Mouse (Mus musculus) embryonic facial prominence, embryonic 11.5 days (tissue): ENCODE data around the gene Pnrc1. TPM values are rescaled to one million over a fixed set of nuclear protein-coding genes. Genes with fewer than 3 reads are reported as not detected.
"Not testable (repeated sequence)": the region's sequence is repeated elsewhere in the genome, so short reads cannot be mapped to it uniquely, and the experiment has no call there.

Experiments
- ATAC-seq: fragments of 200-750 bp; cut with Nextera tagmentation; replicated peaks from 2 replicates; pipeline ENCODE4 v1.8.0; 2017; ENCODE audit warnings: low read depth; ENCODE audit not compliant: insufficient number of reproducible peaks, low FRiP score, low TSS enrichment
- DNase-seq: peaks from one replicate; pipeline ENCODE4 v3.0.0-alpha.2; 2015; ENCODE audit warnings: low spot score
- H3K27ac ChIP-seq: fragments of 300-500 bp; sonication (generic); replicated peaks from 2 replicates; pipeline ENCODE4 v1.5.1; 2014; ENCODE audit warnings: mild to moderate bottlenecking, low read depth, low read length, control low read depth
- H3K27me3 ChIP-seq: fragments of 300-500 bp; sonication (generic); 2 replicates; pipeline ENCODE4 v1.6.1; 2014; ENCODE audit warnings: mild to moderate bottlenecking, low read length, moderate library complexity, mixed read lengths; ENCODE audit not compliant: control insufficient read depth, insufficient read depth
- H3K36me3 ChIP-seq: fragments of 300-500 bp; sonication (generic); replicated peaks from 2 replicates; pipeline ENCODE4 v1.6.1; 2014; ENCODE audit warnings: low read depth, mild to moderate bottlenecking, low read length, moderate library complexity, mixed read lengths; ENCODE audit not compliant: control insufficient read depth, insufficient read depth
- H3K4me1 ChIP-seq: fragments of 300-500 bp; sonication (generic); 2 replicates; pipeline ENCODE4 v1.6.1; 2014; ENCODE audit warnings: low read length, mixed read lengths; ENCODE audit not compliant: control insufficient read depth, insufficient read depth
- H3K4me2 ChIP-seq: fragments of 300-500 bp; sonication (generic); 2 replicates; pipeline ENCODE4 v1.6.1; 2014; ENCODE audit warnings: low read depth, mild to moderate bottlenecking, control low read depth, low read length, moderate library complexity
- H3K4me3 ChIP-seq: fragments of 300-500 bp; sonication (generic); 2 replicates; pipeline ENCODE4 v1.5.1; 2014; ENCODE audit warnings: low read depth, low read length, control low read depth
- H3K9ac ChIP-seq: fragments of 300-500 bp; sonication (generic); replicated peaks from 2 replicates; pipeline ENCODE4 v1.6.1; 2014; ENCODE audit warnings: mild to moderate bottlenecking, control low read depth, low read length
- H3K9me3 ChIP-seq: fragments of 300-500 bp; sonication (generic); replicated peaks from 2 replicates; pipeline ENCODE4 v1.6.1; 2016; ENCODE audit warnings: mild to moderate bottlenecking, low read length, inconsistent platforms, mixed read lengths; ENCODE audit not compliant: control insufficient read depth
- WGBS: fragments of 180-500 bp; shearing (Covaris S2); extraction: QIAGEN DNeasy Blood & Tissue Kit; methylation state at CpG from one replicate; pipeline ENCODE4 v1.1.7; 2014; 5-methylcytosine and 5-hydroxymethylcytosine counted together
- polyA plus RNA-seq: library from polyadenylated mRNA; unstranded; fragments of >200 nt; fragmentation: Nextera tagmentation; extraction: Ambion mirVana; gene quantifications from 2 replicates; pipeline ENCODE4 v1.2.1, GENCODE M21; 2014

Gene Pnrc1
- polyA plus RNA-seq, 1 experiment from 2014 or later, result 115 TPM

GRCm38 (mm10) chr4:33309764-33310757 lies 20.1 kb upstream of the Pnrc1 start, which contains the start of gene Rngtt:
Rngtt (plus strand) TSS chr4:33310311.
- H3K27ac ChIP-seq, result peak within 1 kb of the TSS; percentile 47

GRCm38 (mm10) chr4:33307146-33307545 lies 17.2 kb upstream of the Pnrc1 start:
- H3K4me3 ChIP-seq, result no peak overlapping the region
- no peak overlapping the region for H3K27ac ChIP-seq
- WGBS, result 68% methylated on average over 4 of the region's 4 CpGs
- no peaks in the 10 kb centered on the region for H3K36me3 ChIP-seq
- ATAC-seq, result no peak
- H3K9me3 ChIP-seq, result no peaks in the 10 kb centered on the region
- no peak overlapping the region for H3K4me2 ChIP-seq
- DNase-seq, result no peak
- H3K9ac ChIP-seq, result no peak overlapping the region
- H3K4me1 ChIP-seq, result no peaks in the 10 kb centered on the region
- H3K27me3 ChIP-seq, result no peaks in the 10 kb centered on the region

More at GRCm38 (mm10) chr4:33309764-33310757, 20.1 kb upstream of the Pnrc1 start, which contains the start of gene Rngtt:
- DNase-seq (peak; percentile 99), ATAC-seq (peak; percentile 88)
- Histone ChIP-seq H3K4me2 (peak within 1 kb of the TSS; percentile 66), H3K27me3 (no peaks in the 10 kb centered on the region), H3K36me3 (no peaks in the 10 kb centered on the region), H3K9me3 (no peaks in the 10 kb centered on the region), H3K4me1 (no peaks in the 10 kb centered on the region), H3K4me3 (peak within 1 kb of the TSS; percentile 74), H3K9ac (peak within 1 kb of the TSS; percentile 74)
- 3% methylated on average over 58 of the region's 60 CpGs for WGBS

- WGBS, result 100% methylated on average over 1 of the region's 1 CpGs
- Histone ChIP-seq H3K9me3 (no peaks in the 10 kb centered on the region), H3K4me1 (no peaks in the 10 kb centered on the region), H3K36me3 (no peaks in the 10 kb centered on the region), H3K4me3 (no peak overlapping the region), H3K9ac (no peak overlapping the region), H3K4me2 (no peak overlapping the region), H3K27ac (no peak overlapping the region), H3K27me3 (no peaks in the 10 kb centered on the region)
- ATAC-seq (no peak), DNase-seq (no peak)
These were observed 13.1 kb upstream of the Pnrc1 start for GRCm38 (mm10) chr4:33303057-33303456.

- ATAC-seq, H3K27ac ChIP-seq, H3K36me3 ChIP-seq, H3K9me3 ChIP-seq, H3K27me3 ChIP-seq, H3K9ac ChIP-seq, H3K4me1 ChIP-seq, H3K4me2 ChIP-seq, DNase-seq, H3K4me3 ChIP-seq: not testable (repeated sequence)
- 82% methylated on average over 6 of the region's 6 CpGs for WGBS
These were observed 11.1 kb upstream of the Pnrc1 start for GRCm38 (mm10) chr4:33300891-33301665.

GRCm38 (mm10) chr4:33292409-33293370 lies 2.7 kb upstream of the Pnrc1 start:
- 24% methylated on average over 16 of the region's 16 CpGs for WGBS
- no peaks in the 10 kb centered on the region for H3K36me3 ChIP-seq
- H3K4me1 ChIP-seq, result no peaks in the 10 kb centered on the region
- peak; percentile 89 for DNase-seq
- no peak overlapping the region for H3K4me3 ChIP-seq
- H3K27ac ChIP-seq, result no peak overlapping the region
- no peaks in the 10 kb centered on the region for H3K9me3 ChIP-seq
- no peak overlapping the region for H3K4me2 ChIP-seq
- H3K27me3 ChIP-seq, result no peaks in the 10 kb centered on the region
- no peak overlapping the region for H3K9ac ChIP-seq
- no peak for ATAC-seq

- no peak overlapping the region for H3K27ac ChIP-seq
- H3K9ac ChIP-seq, result no peak overlapping the region
- H3K4me1 ChIP-seq, result no peaks in the 10 kb centered on the region
- H3K4me2 ChIP-seq, result no peak overlapping the region
- WGBS, result 52% methylated on average over 4 of the region's 4 CpGs
- H3K27me3 ChIP-seq, result no peaks in the 10 kb centered on the region
- no peaks in the 10 kb centered on the region for H3K36me3 ChIP-seq
- DNase-seq (peak; percentile 25), ATAC-seq (no peak)
- H3K4me3 ChIP-seq, result no peak overlapping the region
- H3K9me3 ChIP-seq, result no peaks in the 10 kb centered on the region
These were observed 915 bp upstream of the Pnrc1 start for GRCm38 (mm10) chr4:33290878-33291277.

GRCm38 (mm10) chr4:33289106-33289650 lies 785 bp downstream of the Pnrc1 start:
- 88% methylated on average over 12 of the region's 12 CpGs for WGBS
- Histone ChIP-seq H3K36me3 (no peaks in the 10 kb centered on the region), H3K27ac (no peak overlapping the region), H3K4me2 (no peak overlapping the region), H3K9me3 (no peaks in the 10 kb centered on the region), H3K4me1 (no peaks in the 10 kb centered on the region), H3K9ac (no peak overlapping the region; the same call in 1 of the 2 replicates), H3K4me3 (no peak overlapping the region), H3K27me3 (no peaks in the 10 kb centered on the region)
- ATAC-seq (no peak), DNase-seq (no peak)
